Mouse (Mus musculus): ENCODE measurements at regions not wholly inside any gene's neighbourhood (a gene's known extent, or its start where the extent isn't known, plus 50 kb on each side); places are given as distances from the start of the nearest gene placed in this dataset.

DNA sequence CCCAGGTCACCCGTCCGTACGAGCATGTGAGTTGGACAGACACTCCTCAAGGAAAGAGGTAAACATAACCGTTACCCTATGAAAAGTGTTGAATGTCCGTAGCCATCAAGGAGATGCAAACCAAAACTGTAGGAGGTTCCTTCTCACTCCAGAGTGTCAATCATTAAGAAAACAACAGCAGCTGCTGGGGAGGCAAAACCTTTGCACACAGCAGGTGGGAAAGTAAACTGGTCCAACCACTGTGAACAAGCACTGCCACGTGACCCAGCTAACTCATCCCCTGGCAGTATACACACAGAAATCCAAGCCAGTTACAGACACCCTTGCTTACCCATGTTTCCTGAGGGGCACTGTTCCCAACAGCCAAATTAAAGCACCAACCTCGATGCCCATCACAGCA, 54.7 kb upstream of the Irx5 start:
- DNase-seq (ENCODE audit: low read depth, low spot score) = no peak

DNA sequence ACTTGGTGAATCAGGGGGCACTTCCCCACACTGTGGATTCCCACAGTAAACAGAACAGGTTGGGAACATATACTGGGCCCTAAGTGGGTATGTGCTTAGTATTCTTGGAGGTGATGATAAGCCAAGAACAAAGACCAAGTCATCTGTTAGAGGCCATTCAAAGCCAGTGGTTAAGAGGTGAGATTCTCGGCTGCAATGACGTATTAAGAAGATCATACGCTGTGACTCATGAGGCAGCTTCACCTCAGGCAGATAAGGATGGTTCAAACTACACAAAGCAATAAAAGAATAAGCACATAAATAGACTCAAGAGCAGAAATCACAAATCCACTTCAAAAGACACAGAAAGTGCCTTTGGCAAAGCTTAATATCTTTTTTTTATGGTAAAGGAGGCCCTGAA, 56.4 kb upstream of the Irx5 start:
- no peak for DNase-seq (ENCODE audit: low read depth, low spot score)

DNA sequence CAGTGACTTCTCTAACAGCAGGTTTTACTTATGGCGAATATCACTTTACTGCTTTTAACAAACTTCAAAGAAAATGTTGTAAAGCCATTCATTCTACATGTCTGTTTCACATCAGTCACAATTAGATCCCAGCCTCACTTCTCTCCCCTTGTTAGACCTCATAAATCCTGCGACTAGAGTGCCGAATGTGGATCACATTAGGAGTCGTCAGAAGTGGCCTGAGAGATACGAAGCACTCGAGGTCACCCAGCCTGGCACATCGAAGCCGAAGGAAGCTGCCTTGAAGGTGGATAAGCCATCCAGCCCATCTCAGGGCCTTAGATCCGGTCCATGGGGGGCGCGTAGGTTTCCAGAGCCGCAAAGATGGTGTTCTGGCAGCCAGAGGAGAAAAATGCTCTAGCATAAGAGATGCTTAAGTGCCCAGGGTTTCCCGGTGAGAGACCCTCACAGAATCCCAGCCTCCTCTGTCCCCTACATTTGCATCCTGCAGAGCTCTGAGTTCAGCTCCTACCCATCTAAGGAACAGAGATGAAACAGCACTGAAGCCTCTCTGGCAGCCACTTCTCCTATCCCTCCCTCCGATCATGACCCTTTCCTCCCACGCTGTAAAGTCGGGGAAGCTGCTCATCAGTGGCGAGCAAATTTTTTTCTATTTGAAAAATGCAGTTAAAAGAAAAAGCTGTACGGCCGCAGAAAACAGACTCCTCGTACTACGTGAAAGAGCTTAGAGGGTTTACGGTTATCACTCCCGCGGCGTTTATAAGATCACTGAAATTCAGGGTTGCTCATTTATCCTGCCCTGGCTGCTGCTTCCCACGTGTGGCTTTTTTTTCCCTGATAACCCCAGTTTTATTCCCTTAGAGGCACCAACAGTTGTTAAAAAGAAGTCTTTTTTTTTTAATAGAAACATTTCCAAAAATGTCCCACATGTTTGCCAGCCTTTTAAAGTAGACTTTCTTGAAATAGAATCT, 70.3 kb upstream of the Irx5 start:
- peak; percentile 83 for DNase-seq (ENCODE audit: low read depth, low spot score)

DNA sequence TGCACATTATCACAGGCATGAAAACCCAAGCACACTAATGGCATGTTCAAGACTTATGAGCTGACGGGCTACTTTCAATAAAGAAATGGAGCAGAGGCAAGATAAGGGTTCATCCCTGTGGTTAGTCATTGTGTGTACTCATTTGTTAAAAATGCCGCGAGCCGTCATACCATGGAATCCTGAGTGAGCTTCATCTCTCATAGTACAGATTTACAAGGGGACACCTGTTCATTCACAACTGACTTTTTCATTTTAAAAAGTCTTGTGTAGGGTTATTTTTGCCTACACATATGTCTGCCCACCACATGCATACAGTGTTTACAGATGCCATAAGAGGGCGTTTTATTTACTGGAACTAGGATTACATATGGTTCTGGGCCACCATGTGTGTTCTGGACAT, 81.7 kb upstream of the Irx5 start:
- no peak for DNase-seq (ENCODE audit: low read depth, low spot score)

DNA sequence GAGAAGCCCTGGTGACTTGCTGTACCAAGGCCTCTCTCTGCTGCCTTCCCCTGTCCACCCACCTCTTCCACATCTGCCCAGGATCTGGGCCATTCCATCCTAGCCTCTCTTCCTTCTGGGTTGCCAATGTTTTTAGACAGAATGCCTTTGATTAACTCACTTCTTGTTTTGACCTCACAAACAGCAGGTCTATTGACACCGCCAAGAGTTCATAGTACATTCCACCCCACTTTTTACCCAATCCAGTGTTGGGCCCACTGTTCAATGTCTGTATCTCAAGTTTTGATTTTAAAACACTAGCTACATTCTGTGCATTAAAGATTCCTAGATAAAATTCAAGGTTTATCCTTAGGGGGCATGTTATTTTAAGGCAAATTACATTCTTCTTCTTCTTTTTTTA, 84.7 kb upstream of the Irx5 start:
- DNase-seq (ENCODE audit: low read depth, low spot score) = no peak

DNA sequence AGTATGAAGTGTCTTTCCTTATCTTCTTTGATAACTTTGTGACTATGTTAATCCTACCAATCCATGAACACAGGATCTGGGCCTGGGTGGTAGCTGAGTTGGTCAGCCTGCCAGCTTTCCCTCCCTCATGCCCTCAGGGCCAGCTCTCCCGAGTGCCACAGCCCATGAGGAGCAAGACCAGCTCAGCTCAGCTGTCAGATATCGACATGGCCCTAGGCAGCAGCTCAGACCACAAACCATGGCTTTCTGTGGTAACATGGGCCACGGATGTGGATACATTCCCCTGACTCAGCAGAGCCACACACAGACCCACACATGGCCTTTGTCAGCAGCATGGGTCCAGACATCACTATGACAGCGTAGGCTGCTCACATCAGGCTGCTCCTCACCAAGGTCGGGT, 85.4 kb upstream of the Irx5 start:
- DNase-seq (ENCODE audit: low read depth, low spot score) = no peak

DNA sequence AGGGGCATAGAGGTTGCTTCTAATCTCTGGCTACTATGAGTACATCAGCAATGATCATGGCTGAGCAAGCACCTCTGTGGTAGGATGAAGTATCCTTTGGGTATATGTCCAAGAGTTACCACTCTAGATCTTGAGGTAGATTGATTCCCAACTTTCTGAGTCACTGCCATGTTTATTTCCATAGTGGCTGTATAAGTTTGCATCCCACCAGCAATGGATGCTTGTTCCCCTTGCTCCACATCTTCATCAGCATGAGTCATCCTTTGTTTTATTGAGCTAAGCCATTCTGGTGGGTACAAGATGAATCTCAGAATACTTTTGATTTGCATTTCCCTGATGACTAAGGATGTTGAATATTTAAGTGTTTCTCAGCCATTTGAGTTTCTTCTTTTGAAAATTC, 86.8 kb upstream of the Irx5 start:
- no peak for DNase-seq (ENCODE audit: low read depth, low spot score)

DNA sequence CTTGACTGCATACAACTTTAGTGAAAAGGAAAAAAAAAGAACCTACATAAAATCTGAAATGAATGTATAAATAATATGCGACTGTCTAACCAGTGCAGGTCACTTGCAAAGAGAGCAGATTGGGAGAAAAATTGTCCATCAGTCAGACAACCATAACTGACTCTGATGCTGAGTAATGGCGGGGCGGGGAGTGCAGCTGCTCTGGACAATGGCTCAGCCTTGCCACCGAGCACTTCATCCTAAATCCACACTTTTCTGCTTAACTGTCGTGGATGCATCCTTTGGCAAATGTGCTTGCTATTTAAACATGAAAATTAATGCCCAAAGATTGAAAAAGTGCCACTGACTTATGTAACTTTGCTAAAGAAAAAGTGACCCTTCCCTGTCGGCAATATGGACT, 90.0 kb upstream of the Irx5 start:
- DNase-seq (ENCODE audit: low read depth, low spot score) = no peak

DNA sequence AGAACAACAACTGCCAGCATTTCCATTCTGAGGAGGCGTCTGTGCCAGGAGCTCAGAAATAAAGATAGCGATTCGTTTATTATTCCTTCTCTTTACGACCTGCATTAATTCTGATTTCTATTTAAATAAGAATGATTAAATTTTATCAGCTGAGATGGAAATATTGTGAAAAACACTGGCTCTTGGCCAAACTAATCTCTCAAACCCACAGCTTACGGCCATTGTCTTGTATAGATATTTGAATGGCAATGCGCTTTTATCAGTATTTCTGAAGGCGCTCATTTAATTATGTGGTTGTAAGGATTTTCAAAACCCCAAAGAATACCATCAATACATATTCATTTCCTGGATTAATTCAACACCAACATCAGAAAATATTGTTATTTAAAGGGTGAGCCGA, 97.4 kb upstream of the Irx5 start:
- DNase-seq (ENCODE audit: low read depth, low spot score) = no peak

DNA sequence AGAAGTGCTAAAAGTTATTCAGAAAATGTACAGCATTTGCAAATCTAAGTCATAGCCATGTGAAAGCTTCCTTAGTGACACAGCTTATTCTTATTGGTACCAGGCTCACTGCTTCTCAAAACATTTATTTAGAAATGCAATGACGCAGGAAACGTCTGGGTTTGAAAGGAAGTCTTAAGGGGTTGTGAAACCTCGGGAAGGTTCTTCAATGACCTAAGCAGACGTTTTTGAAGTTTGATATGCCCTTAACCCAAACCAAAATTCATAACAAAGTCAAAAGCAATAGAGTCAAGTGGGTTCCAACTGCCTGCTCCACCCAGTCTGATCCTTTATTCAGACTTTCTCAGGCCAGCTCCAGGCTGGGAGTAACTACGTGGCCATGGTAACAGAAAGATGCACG, 99.2 kb upstream of the Irx5 start:
- DNase-seq (ENCODE audit: low read depth, low spot score) = no peak

DNA sequence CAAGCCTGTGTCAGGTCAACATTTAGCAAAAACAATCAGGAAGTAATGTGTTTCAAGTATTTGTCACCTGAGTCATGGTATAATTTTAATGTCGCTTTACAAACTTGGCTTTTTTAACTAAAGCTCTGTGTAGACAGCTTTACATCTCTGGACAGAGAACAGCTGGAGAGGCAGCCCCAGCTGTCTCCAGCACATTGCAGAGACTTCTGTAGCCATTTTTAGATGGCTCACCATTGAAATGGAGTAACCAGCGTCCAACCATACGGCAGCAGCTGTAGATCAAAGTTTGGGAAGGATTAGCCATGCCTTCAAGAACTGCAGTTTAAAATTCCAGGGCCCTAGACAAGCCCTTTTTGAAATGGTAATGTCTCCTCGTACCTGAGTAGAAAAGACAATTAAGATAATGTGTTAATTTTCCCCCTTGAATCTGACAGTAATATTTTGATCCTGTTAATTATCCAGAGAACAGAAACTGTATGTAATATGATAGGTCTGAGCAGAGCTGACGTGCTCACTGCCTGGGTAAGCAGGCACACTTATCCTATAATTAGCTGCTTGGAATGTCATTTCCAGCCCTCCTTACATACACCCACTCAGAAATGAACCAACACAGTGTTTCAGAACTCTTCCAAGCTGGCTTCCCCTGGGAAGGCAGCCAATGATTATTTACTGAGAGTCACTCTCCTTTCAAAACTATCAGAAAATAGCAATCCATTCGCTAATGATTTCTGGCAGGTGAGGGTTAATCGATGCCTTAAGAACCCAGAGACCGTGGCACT, 104.6 kb upstream of the Irx5 start:
- peak; percentile 27 for DNase-seq (ENCODE audit: low read depth, low spot score)

DNA sequence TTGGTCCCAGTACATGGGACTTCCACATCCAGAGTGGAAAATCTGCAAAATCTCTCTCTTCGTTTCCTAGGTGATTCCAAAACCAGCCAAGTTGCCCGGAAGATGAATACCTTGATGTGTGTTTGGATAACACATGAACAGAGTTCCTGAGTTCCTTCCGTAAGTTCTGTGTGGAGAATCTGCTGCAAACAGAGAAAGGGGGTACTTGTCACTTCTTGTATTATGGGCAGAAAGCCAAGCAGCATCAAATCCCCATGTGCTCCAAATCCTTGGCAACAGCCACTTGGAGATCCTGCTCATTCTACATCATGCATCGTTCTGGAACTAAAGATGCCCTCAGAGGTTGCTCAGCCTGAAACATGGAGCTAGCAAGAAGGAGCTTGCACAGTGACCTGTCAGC, 111.1 kb upstream of the Irx5 start:
- no peak for DNase-seq (ENCODE audit: low read depth, low spot score)

DNA sequence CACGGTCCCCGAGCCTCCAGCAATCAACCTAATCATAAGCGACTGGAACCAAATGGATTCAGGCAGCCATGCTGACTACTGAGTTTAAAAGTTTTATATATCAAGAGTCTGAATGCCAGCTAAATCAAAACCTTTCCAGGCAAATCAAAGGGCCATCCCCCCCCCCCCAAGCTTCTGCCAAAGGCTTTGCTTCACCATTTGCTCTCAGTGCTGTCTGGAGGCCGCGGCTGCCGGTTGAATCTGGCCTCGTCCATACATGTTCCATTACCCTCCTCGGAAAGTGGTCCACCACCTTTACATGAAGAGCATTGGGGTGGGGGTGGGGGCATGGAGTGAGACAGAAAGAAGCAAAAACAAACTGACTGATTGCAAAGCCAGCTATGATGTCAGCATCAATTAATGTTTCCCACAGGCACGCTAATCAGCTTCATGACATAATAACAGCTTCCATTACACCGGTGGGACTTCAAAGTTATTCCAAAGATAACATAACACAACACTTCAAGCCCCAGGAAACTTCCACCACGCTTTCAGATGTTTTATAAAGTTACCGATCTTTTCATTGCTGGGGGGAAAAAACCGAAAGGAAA, 116.6 kb upstream of the Irx5 start:
- DNase-seq (ENCODE audit: low read depth, low spot score) = no peak

DNA sequence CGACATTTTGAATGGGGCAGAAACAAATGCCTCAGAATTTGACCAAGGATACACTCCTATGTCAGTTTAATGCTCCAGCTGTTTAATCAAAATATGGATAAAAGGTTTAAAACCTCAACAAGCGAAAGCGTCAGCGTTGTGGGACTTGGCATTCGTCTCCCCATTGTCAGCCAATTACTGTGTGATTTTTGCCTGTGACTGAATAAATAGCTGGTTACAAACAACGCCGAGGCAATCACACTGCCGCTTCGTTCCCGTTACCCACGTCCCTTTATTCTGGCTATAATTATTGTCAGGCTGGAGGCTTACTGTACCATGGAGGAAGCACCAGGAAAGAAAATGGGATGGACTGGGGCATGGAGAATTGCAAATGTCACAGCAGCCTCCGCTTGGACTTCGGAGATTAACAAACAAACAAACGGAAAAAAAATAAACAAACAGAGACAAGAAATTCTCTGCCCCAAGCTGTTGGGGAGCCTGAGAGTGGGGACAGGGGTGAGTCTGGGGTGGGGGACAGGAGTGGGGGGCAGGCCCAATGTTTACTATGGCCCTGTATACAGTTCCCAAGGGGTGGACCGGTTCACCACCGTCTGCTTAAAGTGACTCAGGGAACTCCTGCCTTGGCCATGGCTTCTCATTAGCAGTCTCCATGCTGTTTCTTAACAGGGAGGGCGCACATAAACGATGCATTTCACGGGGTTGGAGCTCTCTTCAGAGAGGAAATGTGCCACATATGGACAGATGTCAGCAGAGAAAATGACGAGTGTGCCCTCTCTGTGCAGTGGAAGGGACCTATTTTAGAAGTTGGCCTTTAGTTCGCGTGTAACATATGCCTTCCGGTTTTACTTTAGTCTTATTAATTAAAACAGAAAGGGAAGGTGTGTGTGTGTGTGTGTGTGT, 125.8 kb upstream of the Irx5 start:
- DNase-seq (ENCODE audit: low read depth, low spot score) = peak; percentile 20

DNA sequence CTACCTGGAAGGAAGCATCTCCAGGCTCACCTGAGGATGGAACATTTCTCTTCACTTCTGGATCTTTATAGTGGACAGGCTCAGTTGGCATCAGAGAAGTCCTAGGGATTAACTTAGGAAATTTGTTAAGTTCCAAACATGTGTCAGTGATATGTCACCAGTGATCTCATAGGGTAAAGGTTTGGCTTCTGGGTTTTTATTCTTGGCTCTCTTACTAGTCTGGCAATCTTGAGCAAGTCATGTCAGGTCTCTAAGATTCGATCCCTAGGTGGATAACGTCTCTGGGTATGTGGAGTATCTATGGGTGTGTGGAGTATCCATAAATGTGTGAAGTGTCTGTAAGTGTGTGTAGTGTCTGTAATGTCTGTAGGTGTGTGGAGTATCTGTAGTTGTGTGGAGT, 127.9 kb upstream of the Irx5 start:
- no peak for DNase-seq (ENCODE audit: low read depth, low spot score)

DNA sequence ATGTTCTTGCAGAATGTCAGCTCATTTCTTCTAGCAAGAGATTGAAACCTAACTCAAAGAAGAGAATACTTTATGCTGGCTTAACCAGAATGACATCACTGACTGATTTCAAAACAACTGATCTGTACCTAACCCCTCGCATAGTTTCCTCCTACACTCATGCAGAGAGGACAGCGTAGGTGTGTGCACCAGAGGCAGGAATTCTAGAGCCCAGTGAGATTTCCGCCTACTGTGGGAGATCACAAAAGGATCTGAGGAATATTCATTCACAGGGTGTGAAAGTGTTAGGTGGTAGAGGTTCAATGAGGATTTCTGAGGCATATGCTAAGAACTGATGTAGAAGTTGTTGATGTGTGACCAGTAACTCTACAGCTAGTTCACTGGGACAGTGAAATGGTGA, 132.5 kb upstream of the Irx5 start:
- DNase-seq (ENCODE audit: low read depth, low spot score) = no peak

DNA sequence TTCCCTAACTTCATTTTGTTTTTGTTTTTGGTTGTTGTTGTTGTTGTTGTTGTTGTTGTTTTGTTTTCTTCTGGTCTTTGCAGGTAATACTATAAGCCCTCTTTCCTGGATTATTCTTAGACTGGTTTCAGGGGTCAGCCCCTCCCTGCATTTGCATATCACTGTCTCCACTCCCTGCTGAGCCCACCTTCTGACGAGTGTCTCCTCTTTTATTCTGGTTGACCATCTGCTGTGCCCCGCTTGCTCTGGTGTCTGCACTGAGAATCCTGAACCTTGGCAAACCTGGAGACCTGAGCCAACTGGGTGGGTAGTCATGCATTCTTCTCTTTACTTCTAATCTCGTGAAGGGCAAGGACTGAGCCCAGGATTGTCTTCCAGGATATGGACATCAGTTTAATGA, 134.4 kb upstream of the Irx5 start:
- DNase-seq (ENCODE audit: low read depth, low spot score) = no peak

DNA sequence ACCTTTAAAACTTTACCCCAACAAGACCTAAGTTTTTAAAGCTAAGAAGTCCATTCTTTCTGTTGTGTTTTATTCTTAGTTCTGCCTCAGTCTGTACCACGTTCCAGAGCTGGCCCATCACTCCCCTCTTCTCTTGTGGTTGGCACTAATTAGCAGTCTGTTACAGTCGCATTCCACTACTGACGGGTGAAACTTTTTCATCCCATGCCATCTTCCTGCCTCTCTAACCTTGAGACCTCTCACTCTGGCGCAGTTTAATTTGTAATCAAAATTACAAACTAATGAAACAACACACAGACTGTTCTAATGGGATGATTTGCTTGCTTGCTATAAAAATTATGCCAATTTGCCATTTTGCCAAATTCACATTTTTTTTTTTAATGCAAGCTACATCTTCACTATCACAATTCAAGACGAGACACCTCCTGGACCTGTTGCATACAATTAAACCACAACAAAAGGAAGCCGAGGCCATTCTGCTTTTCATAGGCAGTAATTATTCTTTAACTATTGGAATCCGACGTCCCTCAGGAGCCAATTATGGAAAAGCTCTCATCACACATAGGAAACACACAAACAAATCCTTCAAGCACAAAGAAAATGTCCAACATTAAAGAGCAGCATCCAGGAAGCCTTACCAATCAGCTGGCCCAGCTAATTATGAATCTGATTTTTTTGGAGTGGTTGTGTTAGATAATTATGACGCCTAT, 138.1 kb upstream of the Irx5 start:
- no peak for DNase-seq (ENCODE audit: low read depth, low spot score)

DNA sequence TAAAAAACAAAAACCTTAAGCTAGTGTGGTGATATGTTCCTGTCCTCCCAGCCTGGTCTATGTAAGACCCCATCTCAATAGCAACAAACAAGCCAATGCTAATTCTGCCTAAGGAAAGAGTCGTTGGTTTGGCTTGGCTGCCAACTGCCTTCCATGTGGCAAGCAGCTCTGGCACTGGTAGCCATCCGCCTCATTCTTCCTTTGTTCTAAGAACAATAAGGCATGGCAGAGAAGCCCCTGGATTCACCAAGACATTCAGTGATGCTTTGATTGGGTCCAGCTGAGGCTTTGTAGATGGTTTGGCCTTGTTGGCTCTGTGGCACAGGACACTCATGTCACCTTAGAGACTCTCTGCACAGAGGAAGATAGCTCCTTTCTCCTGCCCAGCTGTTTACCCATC, 139.9 kb upstream of the Irx5 start:
- DNase-seq (ENCODE audit: low read depth, low spot score) = no peak

DNA sequence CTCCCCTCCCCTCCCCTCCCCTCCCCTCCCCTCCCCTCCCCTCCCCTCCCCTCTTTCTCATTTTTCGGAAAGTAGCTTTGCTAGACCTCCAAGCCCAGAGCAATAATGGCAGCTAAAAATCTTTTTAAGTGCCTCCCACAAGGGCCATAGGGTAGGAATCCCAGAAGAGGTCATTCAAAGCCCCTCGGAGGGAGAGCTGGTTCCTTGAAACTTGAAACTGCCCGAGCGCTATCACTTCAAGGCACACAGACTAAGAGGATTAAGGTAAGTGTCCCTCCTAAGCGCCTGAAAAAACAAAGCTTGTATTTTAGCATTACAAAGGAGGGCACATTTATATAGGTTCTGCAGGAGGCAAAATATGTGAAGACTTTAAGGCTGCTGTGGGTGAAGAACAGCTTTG, 141.2 kb upstream of the Irx5 start:
- DNase-seq (ENCODE audit: low read depth, low spot score) = no peak

All from forelimb bud, embryonic 11.5 days (tissue).